Mouse (Mus musculus): ENCODE results near the gene Ric1. TPM values are rescaled to one million over a fixed set of nuclear protein-coding genes. Genes with fewer than 3 reads are reported as not detected.
A peak's percentile ranks its signal among the peaks of the same experiment; 100 is the strongest.
"Not testable (repeated sequence)": the region's sequence is repeated elsewhere in the genome, so short reads cannot be mapped to it uniquely, and the experiment has no call there.

The Ric1 gene
- total RNA-seq, 2 experiments from 2014 or later: 32.2 to 37.9 TPM

DNA sequence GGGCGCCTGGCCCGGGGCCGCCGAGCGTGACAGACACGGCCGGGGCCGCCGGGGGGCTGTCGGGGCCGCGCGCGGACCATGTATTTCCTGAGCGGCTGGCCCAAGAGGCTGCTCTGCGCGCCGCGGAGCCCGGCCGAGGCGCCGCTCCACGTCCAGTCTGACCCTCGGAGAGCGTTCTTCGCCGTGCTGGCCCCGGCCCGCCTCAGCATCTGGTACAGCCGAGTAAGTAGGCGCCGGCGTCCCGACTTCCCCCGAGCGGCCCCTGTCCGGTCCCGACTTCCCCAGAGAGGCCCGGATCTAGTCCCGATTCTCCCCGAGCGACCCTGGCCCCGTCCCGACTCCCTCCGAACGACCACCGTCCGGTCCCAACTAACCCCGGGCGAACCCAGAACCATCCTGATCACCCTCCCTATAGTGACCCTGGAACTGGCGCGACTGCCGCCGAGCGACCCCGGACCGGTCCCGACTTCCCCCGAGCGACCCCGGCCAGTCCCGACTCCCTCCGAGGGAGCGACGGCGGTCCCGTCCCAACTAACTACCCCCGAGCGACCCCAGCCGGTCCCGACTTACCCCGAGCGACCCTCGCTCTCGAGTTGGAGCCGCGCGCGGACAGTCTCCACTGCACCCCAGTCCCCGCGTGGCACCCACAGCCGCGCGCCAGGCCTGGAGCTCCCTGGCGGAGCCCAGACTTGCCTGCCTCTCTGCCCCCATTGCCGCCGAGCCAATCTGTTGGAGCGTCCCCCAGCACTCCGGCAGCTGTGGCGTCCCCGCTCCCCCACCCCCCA lies 555 bp downstream of the Ric1 start:
- intact Hi-C loops (cut with DNase I): loop anchor here (5.0 kb wide), 1 partner anchor 40 kb away; no protein-coding TSS in a partner anchor

DNA sequence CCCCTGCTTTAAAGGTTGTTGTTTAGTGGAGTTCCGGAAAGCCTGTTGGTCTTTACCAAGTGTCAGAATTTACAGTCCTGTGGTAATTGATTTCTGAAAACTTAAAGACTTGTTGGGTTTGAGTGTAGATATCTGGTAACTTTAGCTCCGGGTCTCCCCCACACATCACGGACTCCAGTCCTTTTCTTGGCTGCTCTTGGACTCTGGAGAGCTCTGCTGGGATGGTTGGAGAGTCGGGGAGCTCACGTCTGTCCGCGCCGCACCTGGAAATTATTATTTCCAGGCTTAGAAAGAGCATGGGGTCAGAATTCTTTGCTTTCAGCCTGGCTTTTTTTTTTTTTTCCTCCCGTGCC lies 1.1 kb downstream of the Ric1 start:
- intact Hi-C loops (cut with DNase I): loop anchor here (5.0 kb wide), 1 partner anchor 39 kb away; no protein-coding TSS in a partner anchor
- DNase-seq (ENCODE audit: low spot score in 2 of 2): no peak

More for the DNA sequence above, 555 bp downstream of the Ric1 start:
- peak; percentile 44 to 48 for DNase-seq (ENCODE audit: low spot score in 2 of 2)

DNA sequence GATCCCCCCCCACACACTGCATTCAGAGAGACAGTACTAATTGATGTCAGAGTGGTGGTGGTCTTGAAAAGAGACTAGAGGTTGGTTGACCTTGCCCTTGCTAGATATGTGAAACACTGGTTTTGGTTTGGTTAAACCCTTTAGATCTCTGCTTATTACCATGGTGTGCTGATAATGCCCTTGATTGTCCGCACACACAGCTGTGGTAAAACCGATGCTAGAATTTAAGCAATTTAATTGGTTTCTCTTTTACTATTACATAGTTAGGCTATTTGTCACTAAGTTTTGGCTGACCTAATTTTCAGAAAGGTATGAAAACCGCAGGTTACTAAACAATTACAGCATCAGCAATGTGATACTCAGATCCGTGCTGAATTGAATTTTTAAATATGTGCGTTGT lies 1.6 kb downstream of the Ric1 start:
- intact Hi-C loops (cut with DNase I): loop anchor here (5.0 kb wide), 1 partner anchor 39 kb away; no protein-coding TSS in a partner anchor
- no peak for DNase-seq (ENCODE audit: low spot score in 2 of 2)

DNA sequence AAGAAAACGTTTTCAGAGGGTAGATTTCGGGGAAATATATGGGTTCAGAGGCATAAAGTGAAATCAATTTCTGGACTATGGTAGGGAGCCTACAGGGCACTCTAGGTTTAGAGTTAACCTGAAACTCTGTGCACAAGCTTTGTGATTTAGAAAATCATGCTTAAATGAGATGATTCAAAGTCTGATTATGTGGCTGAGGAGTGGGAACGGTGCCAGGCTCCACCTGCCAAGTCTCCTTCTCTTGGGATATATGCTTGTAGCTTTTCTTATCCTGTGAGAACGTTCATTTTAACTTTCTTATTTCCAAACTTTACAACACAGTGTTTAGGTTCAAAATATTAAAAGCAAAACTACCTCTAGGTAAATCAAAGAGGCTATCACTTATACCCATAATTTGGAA lies 2.5 kb downstream of the Ric1 start:
- intact Hi-C loops (cut with DNase I): loop anchor here (5.0 kb wide), 1 partner anchor 38 kb away; no protein-coding TSS in a partner anchor
- no peak for DNase-seq (ENCODE audit: low spot score in 2 of 2)

DNA sequence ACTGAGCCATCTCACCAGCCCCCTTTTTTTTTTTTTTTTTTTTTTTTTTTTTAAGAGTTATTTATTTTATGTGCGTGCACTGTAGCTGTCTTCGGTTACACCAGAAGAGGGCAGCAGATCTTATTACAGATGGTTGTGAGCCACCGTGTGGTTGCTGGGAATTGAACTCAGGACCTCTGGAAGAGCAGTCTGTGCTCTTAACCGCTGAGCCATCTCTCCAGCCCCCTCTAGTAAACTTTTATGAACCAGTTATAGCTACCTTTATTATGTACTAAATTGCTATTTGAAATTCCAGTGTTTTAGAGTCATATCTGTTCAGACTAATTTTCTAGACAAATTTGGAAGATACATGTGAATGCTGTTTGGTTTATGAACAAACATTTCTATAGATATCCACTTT lies 3.5 kb downstream of the Ric1 start:
- intact Hi-C loops (cut with DNase I); DNase-seq (ENCODE audit: low spot score in 2 of 2): not testable (repeated sequence)

DNA sequence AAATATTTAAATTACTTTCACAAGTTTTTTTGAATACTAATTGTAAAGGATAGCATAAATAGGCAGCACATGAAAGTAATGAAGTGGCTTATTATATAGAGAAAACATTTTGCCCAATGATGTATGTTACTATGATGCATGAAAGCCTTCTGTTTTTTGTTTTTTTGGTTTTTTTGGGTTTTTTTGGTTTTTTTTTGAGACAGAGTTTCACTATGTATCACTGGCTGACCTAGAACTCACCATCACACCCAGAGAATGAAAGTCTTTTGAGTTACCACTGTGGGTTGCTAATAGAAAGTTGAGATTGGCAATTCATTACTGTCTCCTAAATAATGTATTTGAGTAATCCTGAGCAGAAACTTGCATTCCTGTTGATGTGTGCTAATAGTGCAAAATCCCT lies 4.8 kb downstream of the Ric1 start:
- intact Hi-C loops (cut with DNase I): no loop called here
- no peak for DNase-seq (ENCODE audit: low spot score in 2 of 2)

DNA sequence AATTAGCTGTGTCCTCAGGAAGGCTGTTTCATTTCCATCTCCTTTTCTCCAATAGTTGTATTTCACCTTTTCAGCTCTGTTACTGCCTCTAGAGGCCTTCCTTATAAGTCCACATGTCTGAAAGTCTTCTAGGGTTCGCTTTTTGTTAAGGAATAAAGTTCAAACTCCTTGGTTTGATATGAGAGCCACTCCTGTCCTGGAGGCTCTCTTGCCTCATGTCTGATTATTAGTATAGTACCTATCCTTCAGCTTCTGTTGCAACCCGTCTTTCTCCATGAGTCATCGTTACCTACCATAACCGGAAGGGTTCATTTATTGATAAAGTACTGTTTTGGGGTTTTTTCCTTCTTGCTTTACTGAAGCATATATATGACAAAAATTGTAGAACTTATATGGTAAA lies 5.2 kb downstream of the Ric1 start:
- intact Hi-C loops (cut with DNase I): no loop called here
- DNase-seq (ENCODE audit: low spot score in 2 of 2): no peak

DNA sequence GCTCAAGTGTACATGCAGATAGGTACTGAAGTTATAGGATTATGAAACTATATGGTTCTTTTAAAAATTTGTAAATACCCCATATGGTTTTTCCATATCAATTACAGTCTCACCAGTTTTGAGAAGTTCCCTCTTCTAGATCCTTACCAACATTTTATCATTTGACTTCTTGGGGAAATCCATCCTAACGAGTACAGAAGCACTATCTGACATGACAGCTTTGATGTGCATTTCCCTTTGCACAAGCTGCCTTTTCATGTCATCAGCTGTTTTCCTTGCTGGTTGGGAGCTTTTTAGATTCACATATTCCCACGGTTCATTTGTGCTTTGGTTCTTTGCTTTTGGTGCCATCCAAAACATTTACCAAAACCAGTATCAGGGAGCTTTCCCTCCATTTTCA lies 6.5 kb downstream of the Ric1 start:
- intact Hi-C loops (cut with DNase I): no loop called here
- DNase-seq (ENCODE audit: low spot score in 2 of 2): no peak

DNA sequence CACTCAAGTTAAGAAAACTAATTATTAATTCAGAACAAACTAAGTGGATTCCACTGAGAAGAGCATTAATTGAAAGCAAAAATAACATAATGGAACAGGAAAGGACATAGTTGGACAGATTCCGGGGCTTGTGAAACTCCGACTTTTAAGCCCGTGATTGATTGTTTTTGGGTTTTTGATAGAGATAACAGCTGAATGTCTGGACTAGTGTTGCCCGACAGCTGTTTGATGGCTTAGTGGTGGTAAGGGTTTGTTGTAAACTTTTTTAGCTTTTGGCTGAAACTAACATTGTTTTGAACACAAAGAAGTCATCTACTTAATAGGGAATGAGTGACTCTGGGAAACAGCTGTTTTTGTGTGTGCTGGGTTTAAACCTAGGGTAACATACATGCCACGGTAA lies 11.9 kb downstream of the Ric1 start:
- intact Hi-C loops (cut with DNase I): no loop called here
- no peak for DNase-seq (ENCODE audit: low spot score in 2 of 2)

DNA sequence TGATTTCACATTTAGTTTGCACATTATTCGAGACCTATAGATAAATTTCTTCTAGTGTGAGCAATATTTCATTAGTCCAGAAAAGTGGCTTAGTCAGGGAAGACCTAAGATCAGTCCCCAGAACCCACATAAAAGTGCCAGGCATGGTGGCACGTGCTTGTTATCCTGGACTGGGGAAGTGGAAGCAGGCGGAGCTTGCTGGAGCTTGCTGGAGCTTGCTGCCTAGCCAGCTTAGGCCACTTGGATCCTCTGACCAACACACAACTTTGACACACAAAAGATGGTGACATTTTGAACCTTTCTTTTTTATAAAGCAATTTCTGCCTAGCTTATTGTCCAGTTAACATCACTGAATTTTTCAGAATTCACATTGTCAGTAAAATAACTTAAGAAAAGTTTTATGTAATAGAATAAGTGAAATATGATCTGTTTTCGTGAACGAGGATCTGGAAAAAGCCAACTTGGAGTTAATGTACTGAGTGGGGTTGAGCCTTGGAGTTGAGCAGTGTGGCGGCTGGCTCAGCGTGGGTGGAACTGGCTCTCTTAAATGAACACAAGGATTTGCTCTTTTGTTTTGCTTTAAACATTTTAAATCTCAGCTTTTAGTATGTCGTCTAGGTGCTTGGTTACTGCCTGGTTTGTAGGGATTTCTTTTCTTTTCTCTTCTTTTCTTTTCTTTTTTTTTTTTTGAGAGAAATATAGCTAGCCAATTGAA lies 20.3 kb downstream of the Ric1 start:
- intact Hi-C loops (cut with DNase I): no loop called here
- DNase-seq (ENCODE audit: low spot score in 2 of 2): no peak

DNA sequence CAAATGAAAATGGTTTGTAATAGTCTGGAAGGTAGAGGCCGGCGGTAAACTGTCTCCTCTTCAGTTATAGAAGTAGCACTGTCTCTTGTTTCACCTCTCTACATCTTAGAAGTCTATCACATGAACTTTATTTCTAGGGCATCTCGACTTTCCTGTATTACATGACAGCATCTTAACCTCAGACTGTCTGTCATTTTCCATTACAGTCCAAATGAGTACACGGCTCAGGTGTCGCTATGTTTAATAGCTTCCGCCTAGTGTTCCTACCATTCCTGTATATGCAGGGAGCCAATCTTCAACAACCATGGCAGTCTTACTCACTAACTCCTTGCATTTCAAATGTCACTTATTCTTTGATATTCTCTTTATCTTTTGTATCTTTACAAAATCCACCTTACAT lies 21.9 kb downstream of the Ric1 start:
- DNase-seq (ENCODE audit: low spot score in 2 of 2): no peak
- intact Hi-C loops (cut with DNase I): no loop called here

DNA sequence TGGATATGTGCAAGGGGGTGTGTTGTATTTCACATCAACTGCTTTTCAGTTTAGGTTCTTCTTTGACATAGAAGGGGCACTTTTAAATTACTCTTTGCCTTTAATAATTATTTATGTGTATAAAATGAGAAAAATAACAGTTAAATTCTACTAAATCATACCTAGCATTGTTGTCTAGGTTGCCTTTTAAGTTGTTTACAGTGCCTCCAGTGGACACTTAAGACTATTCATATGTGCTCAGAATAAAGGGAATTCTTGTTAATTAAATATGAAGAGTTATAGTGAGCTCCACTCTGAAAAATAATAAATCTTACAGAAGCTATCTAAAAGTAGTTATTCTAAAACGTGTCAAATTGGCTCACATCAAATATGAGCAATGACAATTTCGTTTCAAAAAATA lies 28.5 kb downstream of the Ric1 start:
- no peak for DNase-seq (ENCODE audit: low spot score in 2 of 2)
- intact Hi-C loops (cut with DNase I): no loop called here

DNA sequence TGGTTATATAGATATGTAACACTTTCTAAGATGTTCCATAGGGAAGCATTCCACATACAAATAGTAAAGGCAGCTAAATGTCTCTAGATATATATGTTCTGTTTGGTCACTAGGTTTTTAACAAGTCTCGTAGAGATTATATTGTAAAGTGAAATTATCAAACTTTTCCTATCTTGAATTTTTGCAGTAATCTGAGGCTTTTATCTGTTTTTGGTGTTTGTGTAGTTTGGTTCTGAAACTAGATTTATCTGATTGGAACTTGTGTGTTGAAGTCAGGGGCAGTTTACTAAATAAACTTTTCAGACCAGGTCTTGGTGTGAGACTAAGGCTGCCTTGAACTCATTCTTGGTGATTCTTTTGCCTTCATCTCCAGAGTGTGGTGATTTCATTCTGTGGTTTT lies 29.0 kb downstream of the Ric1 start:
- intact Hi-C loops (cut with DNase I): no loop called here
- DNase-seq (ENCODE audit: low spot score in 2 of 2): no peak

DNA sequence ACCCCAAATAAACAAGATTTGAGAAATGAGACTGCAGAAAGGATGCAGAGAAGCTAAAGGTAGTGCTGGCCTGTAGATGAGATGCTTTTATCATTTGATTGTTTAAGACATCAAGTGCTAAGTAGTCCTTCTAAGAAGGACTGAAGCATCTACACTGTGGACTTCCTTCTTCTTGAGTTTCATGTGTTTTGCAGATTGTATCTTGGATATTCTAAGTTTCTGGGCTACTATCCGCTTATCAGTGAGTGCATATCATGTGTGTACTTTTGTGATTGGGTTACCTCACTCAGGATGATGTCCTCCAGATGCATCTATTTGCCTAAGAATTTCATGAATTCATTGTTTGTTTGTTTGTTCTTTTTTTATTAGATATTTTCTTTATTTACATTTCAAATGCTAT lies 29.9 kb downstream of the Ric1 start:
- intact Hi-C loops (cut with DNase I); DNase-seq (ENCODE audit: low spot score in 2 of 2): not testable (repeated sequence)

DNA sequence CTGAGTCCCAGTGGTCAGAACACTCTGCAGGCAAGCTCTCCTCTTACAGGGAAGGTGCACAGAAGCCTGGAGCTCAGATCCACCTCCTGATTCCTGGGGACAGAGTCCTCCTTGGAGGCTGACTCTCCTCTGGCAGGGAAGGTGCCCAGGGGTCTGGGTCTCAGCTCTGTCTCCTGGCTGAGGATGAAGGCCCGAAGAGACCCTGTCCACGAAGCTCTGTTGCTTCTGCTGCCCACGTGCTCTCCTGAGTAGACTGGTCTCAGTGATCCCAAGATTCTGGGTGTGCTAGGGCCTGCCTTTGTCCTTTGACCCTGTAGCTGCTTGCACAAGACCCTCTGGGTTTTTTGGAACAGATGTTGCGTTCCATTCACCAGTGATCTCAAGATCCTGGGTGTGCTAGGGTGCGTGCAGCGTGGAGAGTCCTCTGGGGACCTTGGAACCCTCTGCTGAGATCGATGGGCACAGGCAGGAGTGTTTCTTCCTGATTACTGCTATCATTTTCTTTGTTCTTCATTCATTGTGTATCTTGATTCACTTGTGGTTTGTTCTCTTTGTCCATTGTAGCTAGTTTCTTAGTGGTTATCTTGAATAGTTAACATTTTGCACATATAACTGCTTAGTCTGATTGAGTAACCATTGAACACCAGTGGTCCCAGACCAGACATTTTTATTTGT lies 35.2 kb downstream of the Ric1 start:
- intact Hi-C loops (cut with DNase I); DNase-seq (ENCODE audit: low spot score in 2 of 2): not testable (repeated sequence)

DNA sequence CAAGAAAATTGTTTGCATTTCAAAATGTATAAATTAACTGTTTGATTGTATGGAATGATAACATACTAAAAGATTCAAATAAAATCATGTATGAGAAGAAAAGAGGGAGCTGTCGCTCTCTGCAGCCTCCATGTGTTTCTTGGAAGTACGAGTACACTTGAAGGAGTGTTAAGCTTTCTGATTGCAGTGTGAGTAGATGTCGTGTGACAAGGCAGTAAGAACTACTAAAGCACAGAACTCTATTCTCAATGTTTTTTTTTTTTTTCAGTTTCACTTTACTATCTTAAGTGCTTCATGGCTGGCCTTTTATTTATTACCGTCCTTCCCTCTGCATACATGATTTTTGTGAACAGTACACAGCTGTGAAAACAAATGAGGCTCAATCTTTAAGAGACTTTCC lies 40.1 kb downstream of the Ric1 start:
- intact Hi-C loops (cut with DNase I): loop anchor here (5.0 kb wide), 1 partner anchor 40 kb away; the partner anchor contains the start of gene Ric1

DNA sequence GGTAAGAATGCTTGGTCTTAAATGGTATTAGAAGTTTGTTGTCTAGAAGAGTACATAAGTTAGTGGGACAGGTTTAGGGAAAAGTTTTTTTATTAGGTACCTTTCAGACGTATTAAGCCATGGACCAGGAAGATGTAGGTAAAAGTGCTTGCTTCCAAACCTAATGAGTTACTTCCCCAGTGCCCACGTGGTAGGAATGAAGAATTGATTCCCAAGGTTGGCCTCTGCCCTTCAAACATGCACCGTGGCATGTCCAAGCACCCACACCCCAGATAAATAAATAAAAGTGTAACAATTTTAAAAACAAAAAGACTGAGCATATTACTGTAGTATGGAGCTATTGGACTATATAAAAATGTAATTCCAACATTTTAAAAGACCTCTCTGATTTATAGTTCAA lies 40.5 kb downstream of the Ric1 start:
- no peak for DNase-seq (ENCODE audit: low spot score in 2 of 2)
- intact Hi-C loops (cut with DNase I): loop anchor here (5.0 kb wide), 1 partner anchor 40 kb away; the partner anchor contains the start of gene Ric1

More for the DNA sequence above, 40.1 kb downstream of the Ric1 start:
- DNase-seq (ENCODE audit: low spot score in 2 of 2): no peak

DNA sequence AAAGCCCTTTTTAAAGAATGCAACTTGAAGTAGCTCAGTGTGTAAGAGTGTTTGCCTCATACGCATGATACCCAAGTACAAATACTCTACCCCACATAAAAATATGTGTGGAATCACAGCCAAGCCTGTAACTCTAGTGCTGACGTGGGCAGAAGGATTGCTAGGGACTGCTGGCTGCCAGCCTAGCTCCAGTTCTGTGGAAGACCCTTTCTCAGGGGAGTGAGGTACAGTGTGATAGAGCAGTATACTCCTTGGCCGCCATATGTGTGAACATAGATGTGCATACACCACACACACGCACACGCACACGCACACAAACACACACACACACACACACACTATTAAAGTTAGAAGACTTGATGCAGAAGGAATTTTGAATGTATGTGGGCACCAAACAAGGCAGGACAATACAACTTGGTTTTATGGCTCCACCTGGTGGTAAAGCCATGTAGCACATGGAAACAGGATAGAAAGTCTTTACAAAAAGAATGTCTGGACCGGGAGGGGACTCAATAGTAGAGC lies 41.2 kb downstream of the Ric1 start:
- DNase-seq (ENCODE audit: low spot score in 2 of 2): peak; percentile 14 to 49
- intact Hi-C loops (cut with DNase I): loop anchor here (5.0 kb wide), 1 partner anchor 41 kb away; the partner anchor contains the start of gene Ric1

DNA sequence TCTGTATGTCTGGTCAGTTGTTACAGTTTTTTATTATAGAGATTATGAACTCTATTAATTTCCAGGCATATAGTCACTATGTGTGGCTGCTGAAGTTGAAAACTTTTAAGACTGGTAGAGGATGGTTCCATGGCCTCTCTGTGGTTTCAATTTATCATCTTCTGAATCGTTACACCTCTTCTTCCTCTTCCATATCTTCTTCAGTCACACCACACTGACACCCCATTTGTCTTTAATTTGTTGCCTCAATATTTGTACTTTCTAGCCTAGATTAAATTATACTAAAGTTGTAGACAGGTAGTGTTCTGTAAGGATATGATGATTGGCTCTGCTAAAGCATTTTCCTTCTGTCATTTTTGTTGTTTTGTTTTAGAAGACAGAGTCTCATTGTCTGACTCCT lies 44.4 kb downstream of the Ric1 start:
- intact Hi-C loops (cut with DNase I): no loop called here

DNA sequence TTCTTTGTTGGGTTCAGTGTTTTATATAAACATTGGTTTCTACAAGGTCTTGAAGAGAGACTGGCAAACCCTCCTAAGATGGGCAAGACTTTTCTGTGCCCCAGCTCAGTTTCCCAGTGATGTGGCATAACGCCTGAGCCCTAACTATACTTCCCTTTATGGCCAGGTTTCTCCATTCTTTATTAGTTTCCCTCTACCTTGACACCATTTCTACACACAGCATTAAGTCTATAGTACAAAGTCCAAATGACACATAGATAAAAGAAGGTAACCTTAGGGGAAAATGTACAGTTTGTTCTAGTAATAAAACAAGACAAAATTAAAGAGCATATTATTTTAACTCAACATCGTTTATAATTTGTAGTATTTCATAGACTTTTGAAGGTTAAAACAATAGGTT lies 60.4 kb downstream of the Ric1 start:
- intact Hi-C loops (cut with DNase I): no loop called here
- no peak for DNase-seq (ENCODE audit: low spot score in 2 of 2)

More for the DNA sequence above, 44.4 kb downstream of the Ric1 start:
- no peak for DNase-seq (ENCODE audit: low spot score in 2 of 2)
